Mouse (Mus musculus) right cerebral cortex, postnatal 36 days (tissue): ENCODE measurements at regions not wholly inside any gene's neighbourhood (a gene's known extent, or its start where the extent isn't known, plus 50 kb on each side); places are given as distances from the start of the nearest gene placed in this dataset.
A peak's percentile ranks its signal among the peaks of the same experiment; 100 is the strongest.
"Not testable (repeated sequence)": the region's sequence is repeated elsewhere in the genome, so short reads cannot be mapped to it uniquely, and the experiment has no call there.

ENCODE experiments used
- DNase-seq, 2 experiments: peaks; one replicate each; pipeline ENCODE4 v3.0.0; 2022; ENCODE audit warnings: low spot score in 2 of 2, mixed read lengths in 1 of 2

- not testable (repeated sequence) for DNase-seq
Observed at GRCm38 (mm10) chr6:47679946-47680345, 84.8 kb upstream of the Ezh2 start.

- DNase-seq, result peak; percentile 11 to 13
Observed at GRCm38 (mm10) chr6:47672741-47673140, 77.6 kb upstream of the Ezh2 start.

- DNase-seq, result peak; percentile 56 to 62
Observed at GRCm38 (mm10) chr6:47652880-47653279, 57.7 kb upstream of the Ezh2 start.

GRCm38 (mm10) chr6:47651385-47651718, 56.2 kb upstream of the Ezh2 start:
- not testable (repeated sequence) for DNase-seq

- DNase-seq, result peak; percentile 99
Observed at GRCm38 (mm10) chr6:47650463-47651384, 55.6 kb upstream of the Ezh2 start.

- DNase-seq, result peak; percentile 11 to 21
Observed at GRCm38 (mm10) chr6:47649961-47650360, 54.8 kb upstream of the Ezh2 start.

- peak; percentile 4 to 19 for DNase-seq
Observed at GRCm38 (mm10) chr6:47649451-47649931, 54.4 kb upstream of the Ezh2 start.

GRCm38 (mm10) chr6:47648899-47649298, 53.8 kb upstream of the Ezh2 start:
- peak; percentile 4 to 16 for DNase-seq

GRCm38 (mm10) chr6:47648316-47648715, 53.2 kb upstream of the Ezh2 start:
- DNase-seq, result no peak

GRCm38 (mm10) chr6:47647876-47648275, 52.7 kb upstream of the Ezh2 start:
- DNase-seq, result peak in 1 of 2 experiments; percentile 2

GRCm38 (mm10) chr6:47646731-47647567, 51.8 kb upstream of the Ezh2 start:
- DNase-seq, result peak; percentile 4 to 8

GRCm38 (mm10) chr6:47646022-47646421, 50.9 kb upstream of the Ezh2 start:
- DNase-seq, result no peak
